Mouse (Mus musculus): ENCODE results near the gene Tex261.
"Not testable (repeated sequence)": the region's sequence is repeated elsewhere in the genome, so short reads cannot be mapped to it uniquely, and the experiment has no call there.

Tex261 gene

GRCm38 (mm10) chr6:83775638-83776293 lies at the start of gene Tex261:
Gene Tex261 (minus strand): TSS chr6:83775813.
- peak; percentile 93 for DNase-seq

- no peak for DNase-seq
These were observed 46.2 kb upstream of the Tex261 start for GRCm38 (mm10) chr6:83821856-83822255.

- no peak for DNase-seq
These were observed 45.3 kb upstream of the Tex261 start for GRCm38 (mm10) chr6:83820727-83821515.

GRCm38 (mm10) chr6:83818996-83819395 lies 43.4 kb upstream of the Tex261 start:
- DNase-seq, result no peak

GRCm38 (mm10) chr6:83815801-83816200 lies 40.2 kb upstream of the Tex261 start:
- no peak for DNase-seq

- no peak for DNase-seq
These were observed 27.2 kb upstream of the Tex261 start for GRCm38 (mm10) chr6:83802846-83803245.

GRCm38 (mm10) chr6:83802033-83802432 lies 26.4 kb upstream of the Tex261 start:
- DNase-seq, result no peak

- DNase-seq, result peak; percentile 45
These were observed 21.1 kb upstream of the Tex261 start for GRCm38 (mm10) chr6:83796686-83797085.

GRCm38 (mm10) chr6:83795492-83795900 lies 19.9 kb upstream of the Tex261 start:
- peak; percentile 50 for DNase-seq

GRCm38 (mm10) chr6:83794760-83795296 lies 19.2 kb upstream of the Tex261 start, which contains the start of gene Nagk:
Gene Nagk (plus strand): TSS chr6:83794982.
- peak; percentile 96 for DNase-seq

GRCm38 (mm10) chr6:83791251-83791890 lies 15.8 kb upstream of the Tex261 start:
- no peak for DNase-seq

- not testable (repeated sequence) for DNase-seq
These were observed 14.9 kb upstream of the Tex261 start for GRCm38 (mm10) chr6:83790533-83790932.

GRCm38 (mm10) chr6:83788554-83788953 lies 12.9 kb upstream of the Tex261 start:
- no peak for DNase-seq

GRCm38 (mm10) chr6:83786426-83786825 lies 10.8 kb upstream of the Tex261 start:
- no peak for DNase-seq

GRCm38 (mm10) chr6:83779026-83779425 lies 3.4 kb upstream of the Tex261 start:
- DNase-seq, result peak; percentile 71

GRCm38 (mm10) chr6:83778306-83778705 lies 2.7 kb upstream of the Tex261 start:
- no peak for DNase-seq

- DNase-seq, result no peak
These were observed 641 bp downstream of the Tex261 start for GRCm38 (mm10) chr6:83774781-83775563.

GRCm38 (mm10) chr6:83774126-83774525 lies 1.5 kb downstream of the Tex261 start:
- DNase-seq, result no peak

- DNase-seq, result no peak
These were observed 7.1 kb downstream of the Tex261 start for GRCm38 (mm10) chr6:83768485-83768884.

- no peak for DNase-seq
These were observed 8.6 kb downstream of the Tex261 start for GRCm38 (mm10) chr6:83766982-83767381.

- DNase-seq, result peak; percentile 62
These were observed 12.7 kb downstream of the Tex261 start for GRCm38 (mm10) chr6:83762880-83763431.

- no peak for DNase-seq
These were observed 13.3 kb downstream of the Tex261 start, which contains the start of gene Ankrd53 for GRCm38 (mm10) chr6:83762344-83762743. Gene Ankrd53 (plus strand): TSS chr6:83762644.

All from kidney, postnatal 14 days (tissue).